Mouse (Mus musculus) liver, embryonic 14.5 days (tissue): ENCODE data around the gene Polr3e.

ENCODE experiments used
- CTCF ChIP-seq: IDR thresholded peaks from 2 replicates; pipeline ENCODE4 v1.5.1; 2016; ENCODE audit warnings: antibody characterized with exemption, low read depth, control low read depth
- EP300 ChIP-seq: IDR thresholded peaks from 2 replicates; pipeline ENCODE4 v1.6.1; 2016; ENCODE audit warnings: antibody characterized with exemption, low read depth

- TF ChIP-seq CTCF (no peak), EP300 (no peak)
Observed at GRCm38 (mm10) chr7:120880770-120881169, 36.8 kb upstream of the Polr3e start.
